Mouse (Mus musculus) pancreas, adult 10 weeks (tissue): ENCODE results near the gene Adprh. TPM values are rescaled to one million over a fixed set of nuclear protein-coding genes. Genes with fewer than 3 reads are reported as not detected.

Experiments
- polyA plus RNA-seq: library from polyadenylated mRNA; stranded (reverse); fragments of 350-450 nt; fragmentation: Illumina TruSeq; extraction: RNeasy Lipid Tissue Mini Kit (QIAGEN cat#74804); gene quantifications from one replicate; pipeline ENCODE4 v1.2.3, GENCODE M21; 2015; ENCODE audit warnings: low read depth, low replicate concordance; ENCODE audit not compliant: insufficient read depth

Adprh gene
- polyA plus RNA-seq, result 5.6 TPM

DNA sequence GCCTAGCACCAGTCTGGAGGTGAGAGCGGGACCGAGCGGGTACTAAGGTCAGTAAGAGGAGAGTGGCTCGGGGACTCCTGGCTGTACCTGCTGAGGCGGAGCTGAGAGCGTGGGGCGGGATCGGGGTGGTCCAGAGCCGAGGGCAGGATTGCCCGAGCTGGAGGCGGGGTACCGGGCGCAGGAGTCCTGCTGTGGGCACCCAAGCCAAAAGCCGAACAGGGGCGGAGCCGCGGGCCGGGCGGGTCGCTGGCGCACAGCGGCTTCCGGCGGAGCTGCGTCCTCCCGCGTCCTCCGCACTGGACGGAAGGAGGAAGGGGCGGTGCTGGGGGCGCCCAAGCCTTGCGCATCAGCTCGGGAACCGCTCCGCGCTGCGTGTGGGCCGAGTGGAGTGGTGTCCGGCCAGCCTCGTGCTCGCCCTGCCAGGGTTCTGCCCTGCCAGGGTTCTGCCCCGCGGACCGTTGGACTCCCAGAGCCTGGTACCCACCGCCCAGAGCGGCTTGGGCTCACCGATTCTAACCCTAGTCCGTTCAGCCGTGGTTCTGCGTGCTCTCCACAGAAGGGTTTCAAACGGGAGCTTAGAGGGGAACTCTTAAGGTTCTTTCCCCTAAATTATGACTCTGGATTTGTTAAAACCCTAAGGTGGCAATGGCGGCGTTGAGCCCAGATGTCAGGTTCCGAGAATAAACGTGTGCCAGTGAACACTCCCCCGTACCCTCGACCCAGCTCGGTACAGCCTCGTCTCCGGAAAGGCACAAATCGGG lies at the start of gene Adprh:
Gene Adprh, minus strand, starts transcription at position 262 of the 761 bp plus-strand sequence.

DNA sequence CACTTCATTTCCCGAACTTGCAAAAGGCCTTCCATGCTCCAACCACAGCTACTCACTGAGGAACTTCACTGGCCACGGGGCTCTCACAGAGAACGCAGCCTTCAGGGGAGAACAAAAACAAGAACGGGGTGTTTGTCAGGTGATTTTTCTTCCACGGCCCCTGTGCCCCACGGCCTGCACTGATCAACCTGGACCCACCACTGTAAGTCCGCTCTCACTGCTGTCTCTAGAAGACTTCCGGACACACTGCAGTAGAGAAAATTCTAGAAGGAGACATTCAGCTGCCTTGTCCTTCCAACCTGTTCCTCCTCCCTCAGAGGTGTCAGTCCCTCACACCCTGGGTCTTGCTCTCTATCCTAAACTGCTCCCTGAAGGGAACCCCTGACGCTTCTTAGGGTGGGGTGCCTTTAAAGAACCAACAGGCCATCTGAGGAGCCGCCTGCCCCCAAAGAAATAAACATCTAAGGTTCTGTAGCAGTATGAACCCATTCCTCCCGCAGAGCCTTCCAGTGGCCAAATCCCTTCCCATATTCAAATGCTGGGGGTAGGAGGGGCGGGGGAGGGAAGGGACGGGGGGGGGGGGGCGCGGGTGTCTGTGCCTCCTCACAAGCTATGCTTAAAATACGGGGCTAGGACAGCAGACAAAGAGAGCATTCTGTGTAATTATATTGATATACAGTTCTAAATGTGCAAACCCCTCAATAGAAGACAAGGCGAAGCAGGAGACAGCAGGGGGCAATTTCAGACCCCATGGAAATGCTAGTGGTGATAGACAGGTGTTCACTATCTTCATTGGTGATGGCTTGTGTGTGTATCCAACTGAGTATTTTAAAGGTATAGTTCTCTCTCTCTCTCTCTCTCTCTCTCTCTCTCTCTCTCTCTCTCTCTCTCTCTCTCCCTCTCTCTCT lies 3.3 kb upstream of the Adprh start, which contains the start of gene Cd80:
Gene Cd80, plus strand, starts transcription at position 51 of the 908 bp plus-strand sequence.

DNA sequence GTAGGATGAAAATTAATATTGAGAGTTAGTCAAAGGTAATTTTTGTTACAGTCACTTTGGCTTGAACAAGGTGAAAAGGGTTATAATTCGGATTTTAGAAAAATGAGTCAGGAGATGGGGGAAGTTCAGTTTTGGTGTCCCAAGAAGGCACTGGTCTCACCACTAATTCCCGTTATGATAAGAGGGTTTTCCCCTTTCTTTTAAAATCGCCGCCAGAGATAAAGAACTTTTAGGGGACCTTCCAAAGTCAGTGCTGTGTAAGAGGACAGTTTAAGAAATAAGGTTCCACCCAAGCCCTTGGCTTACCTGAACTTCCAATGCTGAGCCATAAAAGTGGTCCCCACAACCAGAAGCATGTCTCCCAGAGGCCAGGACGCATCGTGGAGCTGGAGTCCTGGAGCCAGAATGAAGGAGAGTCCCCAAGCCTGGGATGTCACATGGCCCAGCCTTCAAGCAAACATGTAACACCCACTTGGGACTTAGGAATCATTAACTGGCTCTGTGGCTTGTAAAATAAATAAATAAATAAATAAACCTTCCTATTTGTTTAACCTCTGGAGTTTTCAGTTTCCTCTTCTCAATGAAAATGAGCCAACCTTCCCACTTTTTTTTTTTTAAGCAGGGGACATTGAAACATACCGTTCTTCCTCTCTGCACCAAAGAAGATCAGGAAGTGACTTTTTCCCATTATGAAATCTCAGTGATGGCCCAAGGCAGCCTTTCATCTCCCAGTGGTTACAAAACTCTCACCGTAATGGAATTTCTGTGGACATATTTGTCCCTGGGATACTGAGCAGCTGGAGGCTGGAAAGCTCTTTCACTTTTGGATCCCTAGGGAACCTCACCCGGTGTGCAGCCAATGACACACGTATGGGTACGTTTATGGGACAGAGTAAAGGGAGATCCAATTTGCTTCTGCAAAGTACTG lies 19.7 kb downstream of the Adprh start, which contains the start of gene Pla1a:
Gene Pla1a, minus strand, starts transcription at position 648 of the 928 bp plus-strand sequence.

Other genes starting within 250 kb of the Adprh start
- not detected for gene Nr1i2, start 157.9 kb downstream of the Adprh start, polyA plus RNA-seq
- gene Maats1, start 110.6 kb downstream of the Adprh start, polyA plus RNA-seq, result 0.72 TPM
- gene Cox17, start 105.7 kb downstream of the Adprh start, polyA plus RNA-seq, result 62.2 TPM
- gene Gm21987, start 105.7 kb downstream of the Adprh start, polyA plus RNA-seq, result not detected
- 0.63 TPM for gene Popdc2, start 90.5 kb downstream of the Adprh start, polyA plus RNA-seq
- gene Pla1a, start 19.6 kb downstream of the Adprh start, polyA plus RNA-seq, result 7.4 TPM
- not detected for gene Cd80, start 2.9 kb upstream of the Adprh start, polyA plus RNA-seq
- gene Timmdc1, start 70.0 kb upstream of the Adprh start, polyA plus RNA-seq, result 5.5 TPM
- 9.7 TPM for gene Poglut1, start 97.6 kb upstream of the Adprh start, polyA plus RNA-seq
- gene Tmem39a, start 106.0 kb upstream of the Adprh start, polyA plus RNA-seq, result 43.6 TPM